ENCODE assay signal across 19 mouse cellular contexts in the genomic region with DNA sequence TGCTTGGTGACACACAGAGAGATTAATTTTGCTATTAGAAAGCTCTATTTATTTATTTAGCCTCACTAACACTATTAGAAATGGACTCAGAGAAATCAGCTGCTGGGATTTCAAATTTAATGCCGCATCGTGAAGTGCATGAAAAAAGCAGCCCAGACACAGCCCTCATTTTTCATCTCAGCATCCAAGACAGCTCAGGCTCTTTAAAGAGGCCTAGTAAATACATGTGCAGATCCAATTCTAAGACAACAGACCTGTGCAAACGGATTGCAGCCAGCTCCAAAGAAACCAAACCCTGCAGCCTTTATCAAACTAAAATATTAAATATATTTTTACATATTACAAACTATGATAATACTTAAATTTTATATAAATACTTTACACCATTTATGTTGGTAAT.
"Had no signal": no experiment of that assay in that cellular context is flagged by ENCODE, and none has a peak within 500 bp of the region (broad histone marks: within the 10 kb centered on the region; RNA-seq: fewer than 3 reads in every experiment).

No protein-coding gene starts in this region.

- H3K9me3 ChIP-seq: limb, embryonic 10.5 days; limb, embryonic 13.5 days; liver, embryonic 12.5 days; liver, embryonic 15.5 days; lung, embryonic 15.5 days; megakaryocyte, embryonic 14.5 days; midbrain, embryonic 10.5 days; neural tube, embryonic 12.5 days had no signal

- H3K4me3 ChIP-seq: limb, embryonic 10.5 days; limb, embryonic 13.5 days; liver, embryonic 12.5 days; liver, embryonic 15.5 days; lung, embryonic 15.5 days; megakaryocyte, embryonic 14.5 days; midbrain, embryonic 10.5 days; neural tube, embryonic 12.5 days had no signal

- DNase-seq: kidney, adult 18-20 months; kidney, adult 9 months; kidney, postnatal 14 days; kidney, postnatal 4 days; liver; lung, adult 18-20 months; lung, postnatal 10 days; lung, postnatal 36 days; thymus, adult 18-20 months; thymus, postnatal 36 days had no signal

- H3K9ac ChIP-seq: limb, embryonic 13.5 days; liver, embryonic 12.5 days; liver, embryonic 15.5 days; lung, embryonic 15.5 days; neural tube, embryonic 12.5 days had no signal

- H3K27me3 ChIP-seq: limb, embryonic 13.5 days; liver, embryonic 12.5 days; liver, embryonic 15.5 days; lung, embryonic 15.5 days; megakaryocyte, embryonic 14.5 days; neural tube, embryonic 12.5 days had no signal

- H3K36me3 ChIP-seq: limb, embryonic 10.5 days; limb, embryonic 13.5 days; liver, embryonic 12.5 days; liver, embryonic 15.5 days; lung, embryonic 15.5 days; midbrain, embryonic 10.5 days; neural tube, embryonic 12.5 days had no signal

- H3K27ac ChIP-seq: limb, embryonic 10.5 days; limb, embryonic 13.5 days; liver, embryonic 12.5 days; liver, embryonic 15.5 days; lung, embryonic 15.5 days; midbrain, embryonic 10.5 days; neural tube, embryonic 12.5 days had no signal

- H3K4me2 ChIP-seq: limb, embryonic 13.5 days; liver, embryonic 12.5 days; liver, embryonic 15.5 days; lung, embryonic 15.5 days; neural tube, embryonic 12.5 days had no signal

- ATAC-seq: liver, embryonic 12.5 days; midbrain, embryonic 16.5 days had no signal

- H3K4me1 ChIP-seq: limb, embryonic 10.5 days; limb, embryonic 13.5 days; liver, embryonic 12.5 days; liver, embryonic 15.5 days; lung, embryonic 15.5 days; megakaryocyte, embryonic 14.5 days; midbrain, embryonic 10.5 days; neural tube, embryonic 12.5 days had no signal
